Mouse (Mus musculus): ENCODE results near the gene Dcaf17. TPM values are rescaled to one million over a fixed set of nuclear protein-coding genes. Genes with fewer than 3 reads are reported as not detected.

Dcaf17 gene
- polyA plus RNA-seq, 1 experiment = 2.0 TPM

GRCm38 (mm10) chr2:71103292-71103680, 48.2 kb downstream of the Dcaf17 start:
- H3K4me3 ChIP-seq (ENCODE audit: insufficient read depth, poor library complexity, severe bottlenecking) = no peak overlapping the region
- H3K79me2 ChIP-seq (ENCODE audit: control insufficient read depth, insufficient read depth) = no peaks in the 10 kb centered on the region
- peaks cover 3% of the 10 kb centered on the region for H3K27me3 ChIP-seq (ENCODE audit: control insufficient read depth, insufficient read depth, insufficient read length)
- H3K79me3 ChIP-seq (ENCODE audit: low read depth) = no peaks in the 10 kb centered on the region
- peaks cover 7% of the 10 kb centered on the region for H3K36me3 ChIP-seq (ENCODE audit: control insufficient read depth, insufficient read depth)
- H3ac ChIP-seq (ENCODE audit: control insufficient read depth, insufficient read length, low read depth) = no peak overlapping the region
- TF ChIP-seq USF1 (IDR thresholded peaks at IDR 0.05; ENCODE audit: low read depth) (no peak), MYOD1 (IDR thresholded peaks at IDR 0.05; ENCODE audit: control insufficient read depth, insufficient read length, low read depth) (no peak), CTCF (IDR thresholded peaks at IDR 0.05; ENCODE audit: control insufficient read depth, insufficient read depth, insufficient read length) (no peak), MAX (IDR thresholded peaks at IDR 0.05) (no peak), MYOG (IDR thresholded peaks at IDR 0.05; ENCODE audit: control insufficient read depth, extremely low read depth, insufficient read length) (no peak), CEBPB (IDR thresholded peaks at IDR 0.05; ENCODE audit: low read depth) (no peak), FOSL1 (IDR thresholded peaks at IDR 0.05; ENCODE audit: insufficient read depth, low read length, poor library complexity, severe bottlenecking) (no peak)

- Histone ChIP-seq H3K4me3 (ENCODE audit: insufficient read depth, poor library complexity, severe bottlenecking) (no peak overlapping the region), H3K36me3 (ENCODE audit: control insufficient read depth, insufficient read depth) (peaks cover 7% of the 10 kb centered on the region), H3K27me3 (ENCODE audit: control insufficient read depth, insufficient read depth, insufficient read length) (peaks cover 3% of the 10 kb centered on the region), H3K79me2 (ENCODE audit: control insufficient read depth, insufficient read depth) (no peaks in the 10 kb centered on the region), H3ac (ENCODE audit: control insufficient read depth, insufficient read length, low read depth) (no peak overlapping the region), H3K79me3 (ENCODE audit: low read depth) (no peaks in the 10 kb centered on the region)
- TF ChIP-seq FOSL1 (IDR thresholded peaks at IDR 0.05; ENCODE audit: insufficient read depth, low read length, poor library complexity, severe bottlenecking) (no peak), MYOD1 (IDR thresholded peaks at IDR 0.05; ENCODE audit: control insufficient read depth, insufficient read length, low read depth) (no peak), CTCF (IDR thresholded peaks at IDR 0.05; ENCODE audit: control insufficient read depth, insufficient read depth, insufficient read length) (no peak), MYOG (IDR thresholded peaks at IDR 0.05; ENCODE audit: control insufficient read depth, extremely low read depth, insufficient read length) (no peak), USF1 (IDR thresholded peaks at IDR 0.05; ENCODE audit: low read depth) (no peak), MAX (IDR thresholded peaks at IDR 0.05) (no peak), CEBPB (IDR thresholded peaks at IDR 0.05; ENCODE audit: low read depth) (no peak)
These were observed 49.6 kb downstream of the Dcaf17 start for GRCm38 (mm10) chr2:71104696-71105095.

- Histone ChIP-seq H3K79me2 (ENCODE audit: control insufficient read depth, insufficient read depth) (no peaks in the 10 kb centered on the region), H3K27me3 (ENCODE audit: control insufficient read depth, insufficient read depth, insufficient read length) (peaks cover 3% of the 10 kb centered on the region), H3K79me3 (ENCODE audit: low read depth) (no peaks in the 10 kb centered on the region), H3ac (ENCODE audit: control insufficient read depth, insufficient read length, low read depth) (no peak overlapping the region), H3K36me3 (ENCODE audit: control insufficient read depth, insufficient read depth) (peaks cover 4% of the 10 kb centered on the region), H3K4me3 (ENCODE audit: insufficient read depth, poor library complexity, severe bottlenecking) (no peak overlapping the region)
- TF ChIP-seq MYOD1 (IDR thresholded peaks at IDR 0.05; ENCODE audit: control insufficient read depth, insufficient read length, low read depth) (no peak), CEBPB (IDR thresholded peaks at IDR 0.05; ENCODE audit: low read depth) (no peak), MAX (IDR thresholded peaks at IDR 0.05) (no peak), USF1 (IDR thresholded peaks at IDR 0.05; ENCODE audit: low read depth) (no peak), FOSL1 (IDR thresholded peaks at IDR 0.05; ENCODE audit: insufficient read depth, low read length, poor library complexity, severe bottlenecking) (no peak), CTCF (IDR thresholded peaks at IDR 0.05; ENCODE audit: control insufficient read depth, insufficient read depth, insufficient read length) (no peak), MYOG (IDR thresholded peaks at IDR 0.05; ENCODE audit: control insufficient read depth, extremely low read depth, insufficient read length) (no peak)
These were observed 50.5 kb downstream of the Dcaf17 start for GRCm38 (mm10) chr2:71105469-71106215.

GRCm38 (mm10) chr2:71107225-71107624, 52.1 kb downstream of the Dcaf17 start:
- Histone ChIP-seq H3K36me3 (ENCODE audit: control insufficient read depth, insufficient read depth) (no peaks in the 10 kb centered on the region), H3K79me3 (ENCODE audit: low read depth) (no peaks in the 10 kb centered on the region), H3K79me2 (ENCODE audit: control insufficient read depth, insufficient read depth) (no peaks in the 10 kb centered on the region), H3ac (ENCODE audit: control insufficient read depth, insufficient read length, low read depth) (no peak overlapping the region), H3K27me3 (ENCODE audit: control insufficient read depth, insufficient read depth, insufficient read length) (peaks cover 3% of the 10 kb centered on the region), H3K4me3 (ENCODE audit: insufficient read depth, poor library complexity, severe bottlenecking) (no peak overlapping the region)
- TF ChIP-seq CEBPB (IDR thresholded peaks at IDR 0.05; ENCODE audit: low read depth) (no peak), CTCF (IDR thresholded peaks at IDR 0.05; ENCODE audit: control insufficient read depth, insufficient read depth, insufficient read length) (no peak), FOSL1 (IDR thresholded peaks at IDR 0.05; ENCODE audit: insufficient read depth, low read length, poor library complexity, severe bottlenecking) (no peak), MYOD1 (IDR thresholded peaks at IDR 0.05; ENCODE audit: control insufficient read depth, insufficient read length, low read depth) (no peak), MYOG (IDR thresholded peaks at IDR 0.05; ENCODE audit: control insufficient read depth, extremely low read depth, insufficient read length) (no peak), MAX (IDR thresholded peaks at IDR 0.05) (no peak), USF1 (IDR thresholded peaks at IDR 0.05; ENCODE audit: low read depth) (no peak)

- H3K79me2 ChIP-seq (ENCODE audit: control insufficient read depth, insufficient read depth) = no peaks in the 10 kb centered on the region
- no peaks in the 10 kb centered on the region for H3K36me3 ChIP-seq (ENCODE audit: control insufficient read depth, insufficient read depth)
- H3ac ChIP-seq (ENCODE audit: control insufficient read depth, insufficient read length, low read depth) = no peak overlapping the region
- H3K27me3 ChIP-seq (ENCODE audit: control insufficient read depth, insufficient read depth, insufficient read length) = peaks cover 3% of the 10 kb centered on the region
- no peak overlapping the region for H3K4me3 ChIP-seq (ENCODE audit: insufficient read depth, poor library complexity, severe bottlenecking)
- TF ChIP-seq MYOG (IDR thresholded peaks at IDR 0.05; ENCODE audit: control insufficient read depth, extremely low read depth, insufficient read length) (no peak), MAX (IDR thresholded peaks at IDR 0.05) (no peak), MYOD1 (IDR thresholded peaks at IDR 0.05; ENCODE audit: control insufficient read depth, insufficient read length, low read depth) (no peak), USF1 (IDR thresholded peaks at IDR 0.05; ENCODE audit: low read depth) (no peak), CEBPB (IDR thresholded peaks at IDR 0.05; ENCODE audit: low read depth) (no peak), CTCF (IDR thresholded peaks at IDR 0.05; ENCODE audit: control insufficient read depth, insufficient read depth, insufficient read length) (no peak), FOSL1 (IDR thresholded peaks at IDR 0.05; ENCODE audit: insufficient read depth, low read length, poor library complexity, severe bottlenecking) (no peak)
- no peaks in the 10 kb centered on the region for H3K79me3 ChIP-seq (ENCODE audit: low read depth)
These were observed 53.4 kb downstream of the Dcaf17 start for GRCm38 (mm10) chr2:71108541-71108940.
